Mouse (Mus musculus): Measurements from ENCODE around the gene Mut. TPM values are rescaled to one million over a fixed set of nuclear protein-coding genes. Genes with fewer than 3 reads are reported as not detected.

Mut gene
- polyA plus RNA-seq (2015; fragmentation: Nextera tagmentation; extraction: Ambion mirVana) = 24.3 and 26.2 TPM in 2 replicates

GRCm38 (mm10) chr17:40934420-40935231 lies at the start of gene Mut, which contains the start of gene Cenpq:
TSS of gene Mut (plus strand) at chr17:40934685.
TSS of gene Cenpq (minus strand) at chr17:40935047.
- Histone ChIP-seq H3K27me3 (replicated peaks; ENCODE audit: control insufficient read depth, insufficient read depth, low read length) (no peaks in the 10 kb centered on the region), H3K36me3 (ENCODE audit: control insufficient read depth, insufficient read depth, low read length) (no peaks in the 10 kb centered on the region; the same call in 1 of the 2 replicates), H3K4me3 (ENCODE audit: low read length) (peak within 1 kb of the TSS; percentile 54), H3K4me2 (ENCODE audit: low read length) (peak within 1 kb of the TSS; percentile 90), H3K9ac (ENCODE audit: low read depth, low read length) (peak within 1 kb of the TSS; percentile 79), H3K4me1 (ENCODE audit: control insufficient read depth, insufficient read depth, low read depth, low read length) (peaks cover 11% of the 10 kb centered on the region), H3K27ac (ENCODE audit: low read depth, low read length) (peak within 1 kb of the TSS; percentile 95), H3K9me3 (ENCODE audit: control insufficient read depth, low read length) (no peaks in the 10 kb centered on the region)
- ATAC-seq = peak; percentile 100
- WGBS = under 1% methylated on average over 50 of the region's 50 CpGs

GRCm38 (mm10) chr17:40885155-40885554 lies 49.3 kb upstream of the Mut start:
- H3K4me3 ChIP-seq (ENCODE audit: low read length) = no peak overlapping the region
- no peak overlapping the region for H3K9ac ChIP-seq (ENCODE audit: low read depth, low read length)
- H3K27me3 ChIP-seq (replicated peaks; ENCODE audit: control insufficient read depth, insufficient read depth, low read length) = no peaks in the 10 kb centered on the region
- H3K9me3 ChIP-seq (ENCODE audit: control insufficient read depth, low read length) = no peaks in the 10 kb centered on the region
- ATAC-seq = no peak
- no peaks in the 10 kb centered on the region for H3K36me3 ChIP-seq (ENCODE audit: control insufficient read depth, insufficient read depth, low read length)
- WGBS = 90% methylated on average over 4 of the region's 4 CpGs
- H3K4me1 ChIP-seq (ENCODE audit: control insufficient read depth, insufficient read depth, low read depth, low read length) = no peaks in the 10 kb centered on the region
- H3K27ac ChIP-seq (ENCODE audit: low read depth, low read length) = no peak overlapping the region
- H3K4me2 ChIP-seq (ENCODE audit: low read length) = no peak overlapping the region

- Histone ChIP-seq H3K4me3 (ENCODE audit: low read length) (no peak overlapping the region), H3K4me1 (ENCODE audit: control insufficient read depth, insufficient read depth, low read depth, low read length) (no peaks in the 10 kb centered on the region), H3K9ac (ENCODE audit: low read depth, low read length) (no peak overlapping the region), H3K27me3 (replicated peaks; ENCODE audit: control insufficient read depth, insufficient read depth, low read length) (no peaks in the 10 kb centered on the region), H3K4me2 (ENCODE audit: low read length) (no peak overlapping the region), H3K9me3 (ENCODE audit: control insufficient read depth, low read length) (no peaks in the 10 kb centered on the region), H3K36me3 (ENCODE audit: control insufficient read depth, insufficient read depth, low read length) (no peaks in the 10 kb centered on the region), H3K27ac (ENCODE audit: low read depth, low read length) (no peak overlapping the region)
- no peak for ATAC-seq
- WGBS = 83% methylated on average over 4 of the region's 4 CpGs
Measured at GRCm38 (mm10) chr17:40887849-40888536, 46.5 kb upstream of the Mut start.

GRCm38 (mm10) chr17:40896863-40897262 lies 37.6 kb upstream of the Mut start:
- Histone ChIP-seq H3K36me3 (ENCODE audit: control insufficient read depth, insufficient read depth, low read length) (no peaks in the 10 kb centered on the region), H3K4me2 (ENCODE audit: low read length) (no peak overlapping the region), H3K9me3 (ENCODE audit: control insufficient read depth, low read length) (no peaks in the 10 kb centered on the region), H3K4me1 (ENCODE audit: control insufficient read depth, insufficient read depth, low read depth, low read length) (no peaks in the 10 kb centered on the region), H3K9ac (ENCODE audit: low read depth, low read length) (no peak overlapping the region), H3K27me3 (replicated peaks; ENCODE audit: control insufficient read depth, insufficient read depth, low read length) (no peaks in the 10 kb centered on the region), H3K27ac (ENCODE audit: low read depth, low read length) (no peak overlapping the region), H3K4me3 (ENCODE audit: low read length) (no peak overlapping the region)
- ATAC-seq = no peak
- 70% methylated on average over 1 of the region's 1 CpGs for WGBS

GRCm38 (mm10) chr17:40899783-40900363 lies 34.6 kb upstream of the Mut start:
- no peaks in the 10 kb centered on the region for H3K36me3 ChIP-seq (ENCODE audit: control insufficient read depth, insufficient read depth, low read length)
- H3K27me3 ChIP-seq (replicated peaks; ENCODE audit: control insufficient read depth, insufficient read depth, low read length) = no peaks in the 10 kb centered on the region; the same call in 1 of the 2 replicates
- H3K4me3 ChIP-seq (ENCODE audit: low read length) = no peak overlapping the region
- H3K9me3 ChIP-seq (ENCODE audit: control insufficient read depth, low read length) = no peaks in the 10 kb centered on the region
- no peaks in the 10 kb centered on the region for H3K4me1 ChIP-seq (ENCODE audit: control insufficient read depth, insufficient read depth, low read depth, low read length)
- no peak overlapping the region for H3K27ac ChIP-seq (ENCODE audit: low read depth, low read length)
- 40% methylated on average over 4 of the region's 4 CpGs for WGBS
- H3K9ac ChIP-seq (ENCODE audit: low read depth, low read length) = no peak overlapping the region
- ATAC-seq = no peak
- no peak overlapping the region for H3K4me2 ChIP-seq (ENCODE audit: low read length)

GRCm38 (mm10) chr17:40903345-40903744 lies 31.1 kb upstream of the Mut start:
- no peak for ATAC-seq
- no peak overlapping the region for H3K4me3 ChIP-seq (ENCODE audit: low read length)
- no peaks in the 10 kb centered on the region; the same call in 1 of the 2 replicates for H3K27me3 ChIP-seq (replicated peaks; ENCODE audit: control insufficient read depth, insufficient read depth, low read length)
- no peak overlapping the region for H3K9ac ChIP-seq (ENCODE audit: low read depth, low read length)
- no peak overlapping the region for H3K4me2 ChIP-seq (ENCODE audit: low read length)
- H3K9me3 ChIP-seq (ENCODE audit: control insufficient read depth, low read length) = no peaks in the 10 kb centered on the region
- 69% methylated on average over 4 of the region's 4 CpGs for WGBS
- H3K36me3 ChIP-seq (ENCODE audit: control insufficient read depth, insufficient read depth, low read length) = no peaks in the 10 kb centered on the region
- no peaks in the 10 kb centered on the region for H3K4me1 ChIP-seq (ENCODE audit: control insufficient read depth, insufficient read depth, low read depth, low read length)
- H3K27ac ChIP-seq (ENCODE audit: low read depth, low read length) = no peak overlapping the region

DNA sequence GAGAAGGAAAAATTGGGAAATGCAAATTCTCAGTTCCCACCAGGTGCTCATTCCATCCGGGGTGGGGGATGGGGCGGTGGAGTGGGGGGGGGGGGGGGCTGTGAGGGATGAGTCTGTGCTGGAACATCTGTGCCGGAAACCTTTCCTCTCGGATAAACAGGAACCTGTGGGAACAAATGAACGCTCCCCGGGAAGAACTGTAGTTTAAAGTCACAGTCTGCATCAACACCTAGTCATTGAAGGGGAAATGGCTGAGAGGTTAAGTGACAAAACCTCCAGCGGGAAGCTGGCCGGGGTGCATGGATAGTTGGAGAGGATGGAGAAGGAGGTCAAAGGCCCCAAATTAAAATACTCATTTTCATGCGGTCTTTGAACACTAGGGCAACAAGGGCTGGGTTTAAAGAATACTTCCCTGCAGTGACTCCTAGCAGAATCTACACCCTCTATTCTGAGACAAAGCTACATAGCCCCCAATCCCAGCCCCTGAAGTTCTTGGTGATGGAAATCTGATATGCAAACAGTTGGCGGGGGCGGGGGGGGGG lies 30.4 kb upstream of the Mut start:
- no peaks in the 10 kb centered on the region for H3K9me3 ChIP-seq (ENCODE audit: control insufficient read depth, low read length)
- no peak overlapping the region for H3K4me3 ChIP-seq (ENCODE audit: low read length)
- peak; percentile 64; the same call in 1 of the 2 replicates for ATAC-seq
- H3K4me1 ChIP-seq (ENCODE audit: control insufficient read depth, insufficient read depth, low read depth, low read length) = no peaks in the 10 kb centered on the region
- no peaks in the 10 kb centered on the region; the same call in 1 of the 2 replicates for H3K27me3 ChIP-seq (replicated peaks; ENCODE audit: control insufficient read depth, insufficient read depth, low read length)
- 6% methylated on average over 11 of the region's 11 CpGs for WGBS
- peak overlapping the region; percentile 15 for H3K4me2 ChIP-seq (ENCODE audit: low read length)
- no peak overlapping the region; the same call in 1 of the 2 replicates for H3K9ac ChIP-seq (ENCODE audit: low read depth, low read length)
- no peak overlapping the region for H3K27ac ChIP-seq (ENCODE audit: low read depth, low read length)
- H3K36me3 ChIP-seq (ENCODE audit: control insufficient read depth, insufficient read depth, low read length) = no peaks in the 10 kb centered on the region

- Histone ChIP-seq H3K9ac (ENCODE audit: low read depth, low read length) (peak overlapping the region; percentile 1; the same call in 1 of the 2 replicates), H3K27ac (ENCODE audit: low read depth, low read length) (no peak overlapping the region)
- peak; percentile 67; the same call in 1 of the 2 replicates for ATAC-seq
Measured at GRCm38 (mm10) chr17:40904721-40905154, 29.7 kb upstream of the Mut start.

More at GRCm38 (mm10) chr17:40904721-40905154, 29.7 kb upstream of the Mut start:
- Histone ChIP-seq H3K4me1 (ENCODE audit: control insufficient read depth, insufficient read depth, low read depth, low read length) (no peaks in the 10 kb centered on the region), H3K4me2 (ENCODE audit: low read length) (peak overlapping the region; percentile 43), H3K36me3 (ENCODE audit: control insufficient read depth, insufficient read depth, low read length) (no peaks in the 10 kb centered on the region), H3K27me3 (replicated peaks; ENCODE audit: control insufficient read depth, insufficient read depth, low read length) (no peaks in the 10 kb centered on the region; the same call in 1 of the 2 replicates), H3K9me3 (ENCODE audit: control insufficient read depth, low read length) (no peaks in the 10 kb centered on the region), H3K4me3 (ENCODE audit: low read length) (peak overlapping the region; percentile 22; the same call in 1 of the 2 replicates)
- 9% methylated on average over 14 of the region's 14 CpGs for WGBS
